Mouse (Mus musculus): Measurements from ENCODE around the gene Csta1. TPM values are rescaled to one million over a fixed set of nuclear protein-coding genes. Genes with fewer than 3 reads are reported as not detected.
A peak's percentile ranks its signal among the peaks of the same experiment; 100 is the strongest.

The Csta1 gene
- total and polyA plus RNA-seq, 2 experiments from 2014 or later = not detected

DNA sequence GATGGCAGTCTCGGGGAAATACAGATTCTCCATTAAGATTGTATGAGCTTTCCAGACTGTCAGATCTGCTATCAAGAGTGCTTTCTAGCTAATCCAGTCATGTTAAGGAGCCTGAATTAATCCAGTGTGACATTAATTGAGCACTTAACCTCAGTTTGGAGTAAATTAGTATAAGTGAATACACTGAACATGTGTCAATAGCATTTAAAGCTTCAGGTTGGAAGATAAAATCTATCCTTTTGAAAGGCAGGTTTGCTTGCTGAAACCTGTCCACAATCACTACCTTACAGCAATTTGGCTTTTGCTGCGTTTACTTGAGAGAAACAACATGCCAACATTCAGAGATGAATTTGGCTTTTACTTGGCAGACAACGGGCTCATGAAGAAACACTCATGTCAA lies 37.0 kb downstream of the Csta1 start:
- H3K4me2 ChIP-seq (ENCODE audit: low read depth, low read length) = no peak overlapping the region
- H3K36me3 ChIP-seq (replicated peaks; ENCODE audit: control insufficient read depth, insufficient read depth, low read length) = peaks cover 16% of the 10 kb centered on the region
- H3K4me1 ChIP-seq (ENCODE audit: control insufficient read depth, insufficient read depth) = no peaks in the 10 kb centered on the region
- TF ChIP-seq EP300 (IDR thresholded peaks at IDR 0.05; ENCODE audit: low read depth) = no peak
- TF ChIP-seq CTCF (IDR thresholded peaks at IDR 0.05; ENCODE audit: low read depth) = no peak
- no peak for ATAC-seq (ENCODE audit: insufficient read depth, low read depth)
- H3K4me3 ChIP-seq (ENCODE audit: low read depth, low read length) = no peak overlapping the region
- no peaks in the 10 kb centered on the region for H3K27me3 ChIP-seq (ENCODE audit: control insufficient read depth, insufficient read depth, low read length)
- WGBS = 90% methylated on average over 3 of the region's 3 CpGs
- no peak overlapping the region for H3K9ac ChIP-seq (replicated peaks; ENCODE audit: low read depth, low read length)
- no peak for DNase-seq (ENCODE audit: low spot score)
- no peaks in the 10 kb centered on the region for H3K9me3 ChIP-seq (replicated peaks; ENCODE audit: control insufficient read depth, low read length)
- no peak overlapping the region for H3K27ac ChIP-seq (ENCODE audit: low read depth)

DNA sequence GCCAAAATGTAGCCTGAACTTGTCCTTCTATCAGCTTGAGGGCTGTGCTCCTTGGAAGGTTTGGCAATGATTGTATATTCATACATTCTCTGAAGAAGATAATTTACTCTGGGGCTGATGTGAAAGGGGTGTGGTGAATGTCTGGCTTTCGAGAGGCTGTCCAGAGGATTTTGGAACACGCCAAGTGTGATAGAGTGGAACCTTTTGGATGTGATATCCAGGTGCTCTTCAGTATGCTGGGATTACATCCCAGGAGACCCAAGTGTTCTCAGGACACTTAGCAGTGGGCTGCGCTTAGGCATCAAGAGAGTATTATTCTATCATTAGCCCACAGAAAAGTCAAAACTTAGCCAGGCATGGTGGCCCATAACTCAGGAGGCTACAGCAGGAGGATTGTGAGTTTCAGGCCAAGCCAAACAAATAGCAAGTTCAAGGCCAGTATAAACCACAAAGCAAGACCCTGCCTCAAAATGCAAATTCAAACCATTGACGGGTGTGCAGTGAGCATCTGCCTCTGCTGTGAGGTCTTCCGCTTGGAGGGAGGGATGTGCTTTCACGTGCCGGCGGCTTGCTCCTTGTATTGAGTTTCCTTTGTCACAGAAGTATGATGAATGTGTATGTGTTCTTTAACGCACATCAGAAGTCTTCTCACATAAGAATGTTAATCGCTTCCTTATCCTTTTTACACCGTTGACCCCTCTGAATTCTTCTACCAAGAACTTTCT lies 40.1 kb downstream of the Csta1 start:
- TF ChIP-seq EP300 (IDR thresholded peaks at IDR 0.05; ENCODE audit: low read depth) (no peak), CTCF (IDR thresholded peaks at IDR 0.05; ENCODE audit: low read depth) (no peak)
- no peaks in the 10 kb centered on the region for H3K27me3 ChIP-seq (ENCODE audit: control insufficient read depth, insufficient read depth, low read length)
- no peak overlapping the region for H3K9ac ChIP-seq (replicated peaks; ENCODE audit: low read depth, low read length)
- WGBS = 85% methylated on average over 11 of the region's 11 CpGs
- H3K27ac ChIP-seq (ENCODE audit: low read depth) = no peak overlapping the region
- ATAC-seq (ENCODE audit: insufficient read depth, low read depth) (no peak), DNase-seq (ENCODE audit: low spot score) (no peak)
- H3K36me3 ChIP-seq (replicated peaks; ENCODE audit: control insufficient read depth, insufficient read depth, low read length) = peaks cover 26% of the 10 kb centered on the region
- H3K4me2 ChIP-seq (ENCODE audit: low read depth, low read length) = no peak overlapping the region
- no peaks in the 10 kb centered on the region for H3K4me1 ChIP-seq (ENCODE audit: control insufficient read depth, insufficient read depth)
- H3K4me3 ChIP-seq (ENCODE audit: low read depth, low read length) = no peak overlapping the region
- H3K9me3 ChIP-seq (replicated peaks; ENCODE audit: control insufficient read depth, low read length) = no peaks in the 10 kb centered on the region

GRCm38 (mm10) chr16:36089850-36090616 lies 41.0 kb downstream of the Csta1 start:
- DNase-seq (ENCODE audit: low spot score) = no peak

GRCm38 (mm10) chr16:36089065-36089464 lies 42.0 kb downstream of the Csta1 start:
- Histone ChIP-seq H3K27me3 (ENCODE audit: control insufficient read depth, insufficient read depth, low read length) (no peaks in the 10 kb centered on the region), H3K9me3 (replicated peaks; ENCODE audit: control insufficient read depth, low read length) (no peaks in the 10 kb centered on the region), H3K27ac (ENCODE audit: low read depth) (peak overlapping the region; percentile 5; the same call in 1 of the 2 replicates), H3K4me3 (ENCODE audit: low read depth, low read length) (no peak overlapping the region), H3K9ac (replicated peaks; ENCODE audit: low read depth, low read length) (no peak overlapping the region), H3K4me1 (ENCODE audit: control insufficient read depth, insufficient read depth) (no peaks in the 10 kb centered on the region), H3K36me3 (replicated peaks; ENCODE audit: control insufficient read depth, insufficient read depth, low read length) (peaks cover 41% of the 10 kb centered on the region), H3K4me2 (ENCODE audit: low read depth, low read length) (no peak overlapping the region)
- TF ChIP-seq CTCF (IDR thresholded peaks at IDR 0.05; ENCODE audit: low read depth) = no peak
- TF ChIP-seq EP300 (IDR thresholded peaks at IDR 0.05; ENCODE audit: low read depth) = no peak
- no peak for DNase-seq (ENCODE audit: low spot score)
- no peak for ATAC-seq (ENCODE audit: insufficient read depth, low read depth)
- WGBS = 65% methylated on average over 7 of the region's 7 CpGs

More at GRCm38 (mm10) chr16:36089850-36090616, 41.0 kb downstream of the Csta1 start:
- no peak for ATAC-seq (ENCODE audit: insufficient read depth, low read depth)
- H3K36me3 ChIP-seq (replicated peaks; ENCODE audit: control insufficient read depth, insufficient read depth, low read length) = peaks cover 35% of the 10 kb centered on the region
- H3K4me3 ChIP-seq (ENCODE audit: low read depth, low read length) = no peak overlapping the region
- H3K9me3 ChIP-seq (replicated peaks; ENCODE audit: control insufficient read depth, low read length) = no peaks in the 10 kb centered on the region
- no peak overlapping the region for H3K4me2 ChIP-seq (ENCODE audit: low read depth, low read length)
- H3K27ac ChIP-seq (ENCODE audit: low read depth) = no peak overlapping the region
- TF ChIP-seq CTCF (IDR thresholded peaks at IDR 0.05; ENCODE audit: low read depth) (no peak), EP300 (IDR thresholded peaks at IDR 0.05; ENCODE audit: low read depth) (no peak)
- 83% methylated on average over 8 of the region's 8 CpGs for WGBS
- H3K27me3 ChIP-seq (ENCODE audit: control insufficient read depth, insufficient read depth, low read length) = no peaks in the 10 kb centered on the region
- no peak overlapping the region for H3K9ac ChIP-seq (replicated peaks; ENCODE audit: low read depth, low read length)
- H3K4me1 ChIP-seq (ENCODE audit: control insufficient read depth, insufficient read depth) = no peaks in the 10 kb centered on the region

DNA sequence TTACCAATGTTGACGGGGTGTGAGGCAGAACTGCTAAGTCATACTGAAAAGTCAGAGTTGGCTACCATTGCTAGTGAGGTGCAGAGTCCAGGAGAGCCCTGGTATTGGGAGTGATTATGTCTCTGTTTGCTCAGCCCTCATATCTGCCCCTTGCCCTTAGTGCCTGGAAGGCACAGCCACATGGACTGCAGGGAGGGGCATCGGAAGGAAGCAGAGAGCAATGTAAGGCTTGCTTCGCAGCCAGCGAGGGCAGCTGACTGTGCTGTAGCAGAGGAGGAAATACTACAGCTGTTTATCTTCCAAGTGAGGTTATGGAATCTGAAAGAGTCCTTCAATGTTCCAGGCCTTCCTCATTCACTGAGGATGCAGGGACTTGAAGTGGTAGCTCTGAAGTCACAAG lies 43.2 kb downstream of the Csta1 start:
- H3K4me3 ChIP-seq (ENCODE audit: low read depth, low read length) = no peak overlapping the region
- peak overlapping the region; percentile 47; the same call in 1 of the 2 replicates for H3K27ac ChIP-seq (ENCODE audit: low read depth)
- DNase-seq (ENCODE audit: low spot score) = no peak
- no peak for ATAC-seq (ENCODE audit: insufficient read depth, low read depth)
- no peaks in the 10 kb centered on the region for H3K4me1 ChIP-seq (ENCODE audit: control insufficient read depth, insufficient read depth)
- H3K27me3 ChIP-seq (ENCODE audit: control insufficient read depth, insufficient read depth, low read length) = no peaks in the 10 kb centered on the region
- no peak overlapping the region for H3K9ac ChIP-seq (replicated peaks; ENCODE audit: low read depth, low read length)
- no peaks in the 10 kb centered on the region for H3K9me3 ChIP-seq (replicated peaks; ENCODE audit: control insufficient read depth, low read length)
- TF ChIP-seq EP300 (IDR thresholded peaks at IDR 0.05; ENCODE audit: low read depth) (no peak), CTCF (IDR thresholded peaks at IDR 0.05; ENCODE audit: low read depth) (no peak)
- 55% methylated on average over 4 of the region's 4 CpGs for WGBS
- peaks cover 49% of the 10 kb centered on the region for H3K36me3 ChIP-seq (replicated peaks; ENCODE audit: control insufficient read depth, insufficient read depth, low read length)
- no peak overlapping the region for H3K4me2 ChIP-seq (ENCODE audit: low read depth, low read length)

All from heart, postnatal 0 days (tissue).